Mouse (Mus musculus) activated CD4-positive, CD25-positive, alpha-beta regulatory T cell, adult 4 months (primary cell): ENCODE data around the gene Otop2. TPM values are rescaled to one million over a fixed set of nuclear protein-coding genes. Genes with fewer than 3 reads are reported as not detected.
A peak's percentile ranks its signal among the peaks of the same experiment; 100 is the strongest.

Source experiments
- ATAC-seq: one replicate; pipeline ENCODE4 v1.8.0; 2017
- polyA plus RNA-seq, 2 experiments: library from polyadenylated mRNA; unstranded; fragments of 100-300 nt; shearing (Covaris generic); gene quantifications; one replicate each; pipeline ENCODE4 v1.2.1; 2017

Gene Otop2
- polyA plus RNA-seq, 2 experiments from 2014 or later, result not detected

DNA sequence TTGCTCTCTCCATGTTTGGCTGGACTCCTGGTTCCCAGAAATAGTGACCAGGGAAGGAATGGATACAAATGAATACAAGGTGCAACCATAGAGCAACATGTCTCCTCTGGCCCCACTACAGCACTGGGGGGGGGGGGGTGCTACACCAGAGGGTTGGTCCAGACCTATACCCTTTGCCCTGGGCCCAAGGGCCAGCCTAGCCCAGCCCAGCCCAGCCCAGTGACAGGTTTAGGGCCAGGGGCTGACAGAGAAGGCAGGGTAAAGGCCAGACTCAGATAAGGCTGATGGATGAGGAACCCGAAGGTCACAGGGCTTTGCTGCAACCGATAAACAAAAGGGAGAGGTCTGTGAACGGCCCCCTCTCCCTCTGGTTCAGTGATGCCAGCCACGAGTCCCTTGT lies 43.0 kb downstream of the Otop2 start:
- no peak for ATAC-seq

DNA sequence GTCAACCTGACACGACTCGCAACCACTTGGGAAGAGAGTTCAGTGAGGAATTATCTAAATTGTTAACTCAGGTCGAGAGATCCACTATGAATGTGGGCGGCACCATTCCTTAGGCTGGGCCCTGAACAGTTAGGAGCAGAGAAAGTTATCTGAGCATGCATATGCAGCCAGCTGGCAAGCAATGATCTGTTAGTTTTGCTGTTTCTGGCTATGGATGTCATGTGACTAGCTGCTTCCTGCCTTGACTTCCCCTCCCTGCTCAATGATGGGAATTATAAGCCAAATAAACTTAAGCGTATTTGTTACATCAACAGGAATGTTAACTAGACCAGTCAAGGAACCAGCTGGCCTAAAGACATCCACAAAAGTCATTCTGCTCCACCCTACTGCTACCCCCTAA lies 46.4 kb downstream of the Otop2 start:
- no peak for ATAC-seq

GRCm38 (mm10) chr11:115354183-115354582 lies 47.2 kb downstream of the Otop2 start:
- peak; percentile 49 for ATAC-seq

- no peak for ATAC-seq
Observed at GRCm38 (mm10) chr11:115358468-115358867, 51.5 kb downstream of the Otop2 start.

DNA sequence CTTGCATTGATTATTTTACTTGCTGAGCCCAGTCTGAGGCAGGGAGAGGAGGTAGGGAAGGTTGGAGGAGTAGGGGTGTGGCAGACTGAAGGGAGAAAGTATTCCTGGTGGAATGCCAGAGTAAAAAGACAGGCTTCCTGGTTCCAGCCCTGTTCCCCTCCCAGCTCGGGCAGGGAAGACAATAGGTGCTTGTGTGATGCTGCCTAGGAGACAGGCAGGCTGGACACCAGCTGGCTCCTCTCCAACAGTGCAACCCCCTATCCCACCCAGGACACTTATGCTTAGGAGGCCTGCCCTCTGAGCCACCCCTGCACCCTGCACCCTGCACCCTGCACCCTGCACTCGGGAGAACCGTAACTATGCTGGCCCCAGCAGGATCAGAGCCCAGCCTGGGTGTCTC lies 52.3 kb downstream of the Otop2 start:
- no peak for ATAC-seq

GRCm38 (mm10) chr11:115359726-115360125 lies 52.8 kb downstream of the Otop2 start:
- ATAC-seq, result no peak

- ATAC-seq, result no peak
Observed at GRCm38 (mm10) chr11:115364136-115364535, 57.2 kb downstream of the Otop2 start.

DNA sequence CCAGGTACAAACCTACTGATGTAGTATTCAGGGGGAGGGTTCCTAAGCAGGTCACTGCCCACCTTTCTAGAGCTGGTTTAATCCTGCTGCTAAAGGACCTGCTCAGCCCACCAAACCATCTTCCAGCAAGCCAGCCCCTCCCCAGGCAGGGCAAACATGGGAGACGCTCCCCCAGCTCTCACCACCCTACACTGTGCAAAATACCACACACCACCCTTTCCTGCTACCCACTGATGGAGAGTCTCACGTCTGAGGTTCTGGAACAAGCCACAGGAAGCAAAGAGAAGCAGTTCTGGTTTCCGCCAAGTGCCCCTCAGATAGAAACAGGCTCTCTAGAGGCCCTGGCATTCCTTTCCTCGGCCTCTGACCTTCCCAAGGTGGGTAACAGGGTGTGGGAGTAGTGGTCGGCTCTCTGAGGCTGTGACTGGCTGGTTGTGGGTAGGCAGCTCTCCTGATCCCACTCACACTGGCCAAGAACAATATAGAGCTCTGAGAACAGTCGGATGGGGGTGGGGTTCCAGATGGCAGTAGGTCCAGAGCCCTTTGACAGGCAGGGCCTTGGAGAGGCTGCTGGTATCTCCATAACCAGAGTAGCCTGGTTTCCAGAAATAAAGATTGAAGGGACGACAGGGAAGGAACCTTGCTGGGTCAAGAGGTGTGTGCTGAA lies 59.2 kb downstream of the Otop2 start:
- no peak for ATAC-seq

GRCm38 (mm10) chr11:115366706-115367394 lies 59.9 kb downstream of the Otop2 start:
- ATAC-seq, result no peak

GRCm38 (mm10) chr11:115367395-115367944 lies 60.5 kb downstream of the Otop2 start, which contains the start of gene Hid1:
Gene Hid1, minus strand, starts transcription at chr11:115367756.
- ATAC-seq, result peak; percentile 83

DNA sequence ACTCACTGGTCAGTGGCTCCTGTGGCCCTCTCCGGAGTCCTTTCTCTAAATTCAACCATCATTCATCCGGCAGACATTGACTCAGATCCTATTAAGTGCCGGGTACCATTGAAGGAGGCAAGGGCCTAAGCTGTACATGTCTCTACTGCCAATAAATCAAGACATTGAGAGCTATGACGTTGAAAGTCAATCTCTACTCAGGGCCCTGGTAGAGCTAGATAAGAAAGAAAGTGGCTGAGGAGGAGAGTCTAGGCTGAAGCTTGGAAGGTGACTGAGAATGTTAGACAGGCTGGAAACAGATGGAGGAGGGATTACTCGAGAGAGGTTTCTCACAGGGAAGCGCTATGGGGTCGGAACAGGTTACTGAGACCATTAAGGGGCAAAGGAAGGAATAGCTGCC lies 63.4 kb downstream of the Otop2 start:
- ATAC-seq, result no peak

GRCm38 (mm10) chr11:115371354-115371753 lies 64.4 kb downstream of the Otop2 start:
- no peak for ATAC-seq

DNA sequence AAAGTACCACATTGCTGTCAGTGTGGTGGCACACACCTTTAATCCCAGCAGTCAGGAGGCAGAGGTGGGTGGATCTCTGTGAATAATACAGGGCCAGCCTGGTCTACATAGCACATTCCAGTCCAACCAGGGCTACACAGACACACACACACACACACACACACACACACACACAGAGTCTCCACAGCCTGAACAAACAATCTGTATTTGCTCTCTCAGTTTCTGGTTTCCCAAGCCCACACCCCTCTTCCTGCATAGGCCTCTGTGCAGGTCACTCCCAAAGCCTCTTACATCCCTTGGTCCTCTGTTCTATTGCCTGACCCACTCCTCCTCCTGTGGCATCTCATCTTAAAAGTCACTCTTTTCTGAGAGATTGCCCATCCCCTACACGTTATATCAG lies 65.1 kb downstream of the Otop2 start:
- ATAC-seq, result no peak

DNA sequence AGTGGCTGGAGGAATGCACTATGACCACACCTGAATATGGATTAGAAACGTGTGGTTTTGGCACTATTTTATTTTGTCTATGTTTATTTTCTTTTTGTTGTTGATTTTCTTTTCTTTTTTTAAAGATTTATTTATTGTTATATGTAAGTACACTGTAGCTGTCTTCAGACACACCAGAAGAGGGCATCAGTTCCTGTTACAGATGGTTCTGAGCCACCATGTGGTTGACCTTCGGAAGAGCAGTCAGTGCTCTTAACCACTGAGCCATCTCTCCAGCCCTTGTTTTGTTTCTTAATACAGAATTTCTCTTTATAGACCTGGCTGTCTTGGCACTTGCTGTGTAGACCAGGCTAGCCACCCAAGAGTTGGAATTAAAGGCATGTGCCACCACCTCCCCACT lies 65.8 kb downstream of the Otop2 start:
- ATAC-seq, result no peak

DNA sequence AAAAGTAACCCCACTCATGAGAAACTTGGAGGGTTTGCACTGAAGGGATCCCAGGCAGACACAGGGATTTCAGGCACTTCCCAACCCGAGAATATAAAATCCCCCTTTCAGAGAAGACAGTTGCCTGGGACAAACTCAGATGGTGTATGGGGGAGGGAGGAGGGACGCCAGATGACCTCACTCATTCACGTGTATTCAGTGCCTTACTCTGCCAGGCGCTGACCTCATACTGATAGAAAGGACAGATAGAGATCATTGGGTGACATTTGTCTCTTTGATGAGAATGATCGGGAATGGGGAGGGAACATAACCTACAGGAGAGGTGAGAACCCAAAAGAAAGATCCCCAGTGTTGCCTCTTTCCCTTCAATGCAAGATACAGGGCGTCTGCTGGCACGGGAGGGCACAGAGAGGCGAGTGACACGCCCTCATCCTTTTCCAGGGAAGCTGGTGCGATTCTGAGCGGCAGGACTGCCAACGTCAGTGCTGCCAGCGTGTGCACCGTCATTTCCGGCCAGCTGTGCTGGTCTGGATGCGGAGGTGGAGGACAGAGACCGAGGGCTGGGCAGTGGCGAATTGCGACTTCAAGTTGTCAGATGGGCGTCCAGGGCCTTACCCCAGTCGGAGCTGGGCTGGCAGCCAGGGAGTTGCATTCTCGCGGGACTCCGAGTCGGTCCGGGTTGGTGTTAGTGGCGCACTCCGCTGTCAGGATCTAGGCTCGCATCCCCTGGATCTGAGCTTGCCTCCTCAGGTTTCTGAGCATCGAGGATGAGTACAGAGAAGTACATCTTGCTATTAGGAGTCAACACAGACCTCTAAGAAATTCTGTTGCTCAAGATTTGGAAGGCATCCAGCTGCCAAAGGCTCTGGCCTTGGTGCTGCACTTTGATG lies 67.1 kb downstream of the Otop2 start:
- no peak for ATAC-seq

- ATAC-seq, result no peak
Observed at GRCm38 (mm10) chr11:115374695-115375425, 67.9 kb downstream of the Otop2 start.

DNA sequence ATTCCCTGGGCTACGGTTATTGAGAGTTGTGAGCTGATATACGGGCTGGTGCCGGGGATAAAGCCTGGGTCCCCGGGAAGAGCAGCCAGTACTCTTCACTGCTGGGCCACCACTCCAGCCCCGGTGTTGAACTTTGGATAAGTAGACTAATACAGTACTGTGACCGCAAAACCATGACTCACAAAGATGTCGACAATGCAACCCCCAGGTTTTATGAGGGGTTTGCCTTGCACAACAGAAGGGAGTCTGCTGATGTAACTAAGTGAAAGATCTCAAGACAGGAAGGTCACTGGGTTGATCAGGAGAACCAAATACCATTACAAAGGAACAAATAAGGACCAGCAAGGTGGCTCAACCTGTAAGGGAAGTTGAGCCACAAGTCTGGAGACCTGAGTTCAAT lies 69.8 kb downstream of the Otop2 start:
- ATAC-seq, result no peak

GRCm38 (mm10) chr11:115377254-115377653 lies 70.3 kb downstream of the Otop2 start:
- ATAC-seq, result no peak

DNA sequence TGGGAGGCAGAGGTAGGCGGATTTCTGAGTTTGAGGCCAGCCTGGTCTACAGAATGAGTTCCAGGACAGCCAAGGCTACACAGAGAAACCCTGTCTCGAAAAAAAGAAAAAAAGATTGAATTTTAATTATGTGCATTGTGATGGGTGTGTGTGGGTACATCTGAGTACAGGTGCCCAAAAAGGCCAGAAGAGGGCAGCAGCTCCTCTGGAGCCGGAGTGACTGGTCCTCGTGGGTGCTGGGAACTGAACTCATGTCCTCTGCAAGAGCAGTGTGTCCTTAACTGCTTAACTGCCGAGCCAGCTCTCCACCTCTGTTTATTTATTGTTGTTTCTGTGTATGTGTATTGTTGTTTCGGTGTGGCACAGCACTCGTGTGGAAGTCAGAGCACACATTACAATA lies 70.9 kb downstream of the Otop2 start:
- no peak for ATAC-seq

GRCm38 (mm10) chr11:115381276-115381675 lies 74.3 kb downstream of the Otop2 start:
- no peak for ATAC-seq
